Mouse (Mus musculus): Measurements from ENCODE around the gene Cdc42bpb.

Cdc42bpb gene

DNA sequence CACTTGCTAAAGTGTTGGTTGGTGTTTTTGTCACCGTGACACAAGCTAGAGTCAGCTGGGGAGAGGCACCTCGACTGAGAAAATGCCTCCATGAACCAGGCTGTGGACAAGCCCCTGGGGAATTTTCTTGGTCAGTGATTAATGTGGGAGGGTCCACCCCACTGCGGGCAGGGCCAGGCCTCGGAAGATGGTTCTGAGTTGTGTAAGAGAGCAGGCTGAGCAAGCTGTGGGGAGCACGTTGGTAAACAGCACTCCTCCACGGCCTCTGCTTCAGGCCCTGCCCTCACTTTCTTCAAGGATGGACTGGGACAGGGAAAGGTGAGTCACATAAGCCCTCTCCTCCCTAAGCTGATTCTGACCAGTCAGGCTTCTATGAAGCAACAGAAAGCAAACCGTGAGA, 36.8 kb downstream of the Cdc42bpb start:
- DNase-seq (ENCODE audit: low spot score) = no peak

DNA sequence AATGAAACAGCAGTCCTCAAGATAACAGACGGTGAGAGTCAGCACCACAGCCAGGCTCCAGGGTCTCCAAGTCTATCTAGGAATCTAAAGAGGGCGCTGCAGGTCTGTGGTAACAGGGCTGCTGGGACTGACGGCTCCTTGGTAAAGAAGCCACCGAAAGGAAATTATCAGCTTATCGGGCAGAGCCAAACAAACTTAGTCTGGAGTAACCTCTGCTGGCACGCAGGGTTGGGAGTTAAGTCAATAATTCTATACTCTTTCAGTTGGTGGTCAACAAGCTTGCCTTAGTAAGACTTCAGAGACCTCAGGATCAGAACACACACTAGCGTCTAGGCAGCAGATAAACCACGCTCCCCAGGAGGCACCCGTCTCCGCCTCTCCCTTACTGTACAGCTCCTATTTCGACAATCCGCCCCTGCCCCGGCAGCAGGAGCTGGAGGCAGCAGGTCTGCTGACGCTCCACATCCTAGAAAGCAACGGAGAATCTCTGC, 39.6 kb downstream of the Cdc42bpb start:
- DNase-seq (ENCODE audit: low spot score) = no peak

DNA sequence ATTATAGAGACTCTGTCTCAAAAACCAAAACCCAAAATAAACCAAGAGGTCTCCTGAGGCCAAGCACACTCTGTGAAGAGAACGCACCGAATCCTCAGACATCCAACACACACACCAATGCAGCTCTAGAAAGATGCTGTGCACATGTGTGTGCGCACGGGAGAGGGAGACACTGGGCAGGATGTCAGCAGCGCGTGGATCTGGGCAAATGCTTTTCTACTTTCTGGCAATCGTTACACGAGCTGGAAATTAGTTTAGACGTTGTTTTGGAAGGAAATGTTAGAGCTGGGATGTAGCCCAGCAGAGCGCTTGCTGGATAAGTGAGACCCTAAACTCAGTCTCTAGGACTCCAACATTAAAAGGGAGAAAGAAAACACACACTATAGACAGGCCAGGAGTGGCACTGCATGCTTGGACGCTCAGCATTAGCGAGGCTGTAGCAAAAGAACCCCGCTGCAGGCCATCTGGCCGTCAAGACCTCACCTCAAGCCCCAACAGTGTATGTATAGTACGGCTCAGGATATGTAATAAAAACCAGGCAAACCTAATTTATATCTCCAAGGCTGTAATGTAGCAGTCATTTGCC, 44.4 kb downstream of the Cdc42bpb start:
- no peak for DNase-seq (ENCODE audit: low spot score)

DNA sequence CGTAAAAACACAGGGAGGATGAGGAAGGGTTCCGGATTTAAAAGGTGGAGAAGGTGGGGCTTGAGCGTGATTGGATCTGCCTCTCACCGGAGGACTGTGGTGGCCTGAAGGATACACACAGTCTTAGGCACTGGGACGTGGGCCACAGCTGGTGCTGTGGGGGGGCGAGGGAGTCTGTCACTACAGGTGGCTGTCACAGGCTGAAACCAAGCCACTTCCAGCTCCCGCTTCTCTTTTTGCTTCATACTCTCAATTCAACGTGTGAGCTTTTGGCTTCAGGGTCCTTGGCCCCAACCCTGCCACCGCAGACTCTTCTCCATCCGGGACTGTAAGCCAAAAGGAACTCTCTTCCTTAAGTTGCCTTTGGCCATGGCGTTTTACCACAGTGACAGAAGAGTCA, 45.1 kb downstream of the Cdc42bpb start:
- no peak for DNase-seq (ENCODE audit: low spot score)

DNA sequence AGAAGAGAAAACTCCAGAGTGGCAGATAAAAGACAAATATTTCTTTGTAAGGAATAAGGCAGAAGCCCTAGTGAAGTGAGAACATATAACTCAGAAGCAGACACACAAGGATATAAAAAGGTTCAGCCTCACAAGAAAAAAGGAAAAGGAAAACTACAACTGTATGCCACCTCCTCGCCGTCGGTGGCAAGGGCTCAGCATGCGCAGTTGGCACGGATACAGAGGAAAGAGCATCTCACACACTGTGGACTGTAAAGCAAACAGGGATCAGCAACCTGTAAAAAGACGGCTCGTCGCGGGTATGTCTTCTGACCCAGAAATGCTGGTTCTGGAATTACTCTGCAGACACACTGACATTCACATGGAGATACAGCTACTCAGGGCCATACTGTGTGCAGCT, 45.9 kb downstream of the Cdc42bpb start:
- DNase-seq (ENCODE audit: low spot score) = no peak

DNA sequence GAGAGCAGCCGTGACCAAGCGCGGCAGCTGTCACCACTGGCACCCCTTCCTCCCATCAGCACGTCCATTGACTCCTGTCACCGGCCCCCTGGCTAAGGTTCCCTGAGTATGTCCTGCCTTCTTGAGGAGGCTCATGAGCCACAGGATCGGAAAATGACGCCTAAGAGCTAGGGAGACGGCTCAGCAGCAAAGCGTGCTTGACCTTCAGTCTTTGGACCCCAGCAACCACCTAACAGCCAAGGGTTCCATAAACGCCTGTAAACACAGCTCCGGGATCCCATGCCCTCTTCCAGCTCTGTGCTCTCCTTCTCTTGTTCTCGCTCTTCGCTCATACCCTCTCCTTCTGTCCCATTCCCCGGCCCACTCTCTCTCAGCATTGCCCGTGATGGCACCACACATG, 48.2 kb downstream of the Cdc42bpb start:
- DNase-seq (ENCODE audit: low spot score) = no peak

DNA sequence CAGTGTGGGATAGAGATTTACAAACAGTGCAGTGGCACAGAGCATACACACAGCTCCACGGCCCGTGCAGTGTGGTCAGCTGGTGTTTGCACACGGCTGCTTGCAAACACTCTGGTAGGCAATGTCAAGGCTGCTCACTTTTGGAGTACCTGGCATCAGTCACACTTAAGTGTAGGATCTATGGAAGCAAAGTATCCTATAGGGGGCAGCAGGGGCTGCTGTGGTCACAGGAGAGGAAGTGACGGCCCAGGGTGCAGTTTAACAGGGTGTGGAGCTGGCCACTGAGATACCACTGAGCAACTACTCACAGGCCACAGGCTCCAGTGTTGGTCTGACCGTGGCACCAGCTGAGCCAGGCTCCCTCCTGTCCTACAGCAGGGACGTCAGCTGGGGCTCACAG, 49.2 kb downstream of the Cdc42bpb start:
- no peak for DNase-seq (ENCODE audit: low spot score)

DNA sequence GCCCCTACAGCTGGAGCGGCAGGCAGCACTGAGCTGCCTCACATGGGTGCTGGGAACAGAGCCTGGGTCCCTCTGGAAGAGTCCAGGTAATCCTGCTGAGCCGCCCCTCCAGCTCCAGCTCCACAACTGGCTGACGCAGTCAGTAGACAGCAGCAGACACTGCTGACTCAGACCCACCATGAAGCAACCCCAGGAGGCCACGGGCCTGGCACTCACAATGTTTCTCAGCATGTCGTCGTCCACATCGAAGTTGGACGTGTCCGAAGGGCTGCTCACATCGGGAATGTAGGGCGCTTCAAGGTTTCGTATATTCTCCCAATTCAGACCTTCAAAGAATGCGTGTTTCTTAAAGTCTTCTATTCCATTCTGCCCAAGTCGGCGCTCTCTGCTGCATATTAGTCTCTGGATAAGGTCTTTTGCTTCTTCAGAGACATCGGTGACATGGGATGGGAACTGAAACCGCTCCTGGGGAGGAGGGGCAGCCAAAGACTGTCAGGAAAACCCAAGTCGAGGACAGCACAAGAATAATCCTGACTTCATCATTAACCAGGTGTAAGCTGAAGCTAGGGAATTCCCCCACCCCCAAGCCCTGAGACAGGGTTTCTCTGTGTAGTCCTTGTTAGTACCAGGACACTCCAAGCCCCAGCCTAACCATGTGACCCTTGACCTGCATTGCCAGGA, 51.6 kb downstream of the Cdc42bpb start:
- DNase-seq (ENCODE audit: low spot score) = no peak

DNA sequence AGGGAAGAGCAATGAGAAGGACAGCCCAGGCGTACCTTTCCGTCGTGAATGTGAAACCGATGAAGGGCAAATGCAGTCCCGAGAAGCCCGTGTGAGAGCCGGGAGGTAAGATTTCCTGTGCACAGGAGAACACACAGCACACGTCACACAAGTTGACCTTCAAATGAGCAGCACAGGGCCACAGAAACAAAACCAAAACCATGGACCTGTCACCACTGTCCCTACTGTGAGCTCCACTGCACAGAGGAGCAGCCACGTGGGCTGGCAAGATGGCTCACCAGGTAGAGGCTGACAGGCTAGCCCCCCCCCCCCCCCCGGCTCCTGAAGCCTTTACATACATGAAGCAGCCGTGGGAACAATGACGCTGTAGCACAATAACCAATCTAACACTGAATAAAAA, 52.6 kb downstream of the Cdc42bpb start:
- DNase-seq (ENCODE audit: low spot score) = no peak

DNA sequence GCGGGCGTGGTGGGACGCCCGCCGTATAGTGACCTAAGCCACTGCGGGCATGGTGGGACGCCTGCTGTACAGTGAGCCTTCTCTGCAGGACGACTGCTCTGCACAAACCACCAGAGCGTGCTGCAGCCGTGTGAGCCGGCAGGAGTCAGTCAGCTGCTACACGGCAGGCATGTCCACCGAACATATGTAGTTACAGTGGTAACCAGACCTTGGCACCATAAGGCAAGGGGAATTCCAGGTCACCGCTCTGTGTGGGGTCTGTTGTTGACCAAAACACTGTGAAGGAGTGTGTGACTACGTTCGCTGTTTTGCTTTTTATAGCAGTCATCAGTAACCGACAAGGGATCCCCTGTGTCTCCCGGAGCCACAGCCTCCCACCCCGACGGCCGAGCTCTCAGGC, 53.0 kb downstream of the Cdc42bpb start:
- no peak for DNase-seq (ENCODE audit: low spot score)

DNA sequence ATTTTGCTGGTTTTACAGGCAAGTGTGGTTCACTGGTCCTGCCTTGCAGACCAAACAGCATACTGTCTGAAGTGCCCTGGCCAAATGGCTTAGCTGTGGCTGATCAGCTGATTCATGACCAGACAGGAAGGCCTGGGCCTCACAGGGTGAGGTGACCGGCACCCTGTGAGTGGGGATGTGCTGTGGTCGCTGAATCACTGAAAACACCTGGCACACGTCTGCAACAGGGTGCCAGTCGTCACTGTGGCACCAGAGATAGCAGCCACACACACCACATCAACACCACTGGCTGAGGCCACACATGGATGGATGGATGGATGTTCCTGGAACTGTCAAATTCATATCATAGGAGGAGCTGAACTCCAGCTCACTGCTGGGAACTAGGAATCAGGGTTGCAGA, 54.1 kb downstream of the Cdc42bpb start:
- DNase-seq (ENCODE audit: low spot score) = no peak

DNA sequence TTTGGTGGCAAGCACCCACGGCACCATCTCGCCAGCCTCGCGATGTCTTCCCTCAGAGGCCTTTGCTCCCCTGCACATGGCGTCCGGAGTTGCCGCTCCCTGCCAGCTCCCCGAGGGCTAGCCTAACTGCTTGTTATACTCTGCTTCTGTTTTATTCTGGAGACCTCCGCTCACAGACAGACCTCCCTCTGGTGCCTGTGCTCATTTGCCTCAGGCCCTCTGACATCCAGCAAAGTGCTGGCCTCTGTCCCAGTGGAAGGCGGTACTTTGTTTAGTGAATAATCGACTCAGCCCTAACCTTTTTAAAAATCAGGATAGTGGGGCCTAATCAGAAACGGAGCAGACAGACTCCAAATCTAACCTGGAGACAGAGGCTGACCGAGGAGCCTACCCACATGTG, 55.7 kb downstream of the Cdc42bpb start:
- no peak for DNase-seq (ENCODE audit: low spot score)

DNA sequence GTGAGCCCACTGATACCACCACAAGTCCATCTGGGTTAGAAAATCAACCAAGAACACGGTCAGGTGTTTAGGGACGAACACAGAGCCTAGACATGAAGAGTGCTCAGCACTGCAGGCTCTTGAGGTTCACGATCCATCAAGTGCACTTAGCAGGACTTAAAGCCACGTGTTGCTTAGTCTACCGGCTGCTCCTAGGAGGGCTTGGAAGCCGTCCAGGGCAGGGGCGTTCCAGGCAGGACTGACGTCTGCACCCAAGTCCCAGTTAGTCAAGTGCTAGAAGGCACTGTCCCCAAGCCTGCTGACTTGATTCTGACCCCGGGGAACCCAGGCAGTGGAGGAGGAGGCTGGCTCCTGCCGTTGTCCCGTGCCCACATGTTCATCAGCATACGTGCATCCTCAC, 57.0 kb downstream of the Cdc42bpb start:
- DNase-seq (ENCODE audit: low spot score) = no peak

DNA sequence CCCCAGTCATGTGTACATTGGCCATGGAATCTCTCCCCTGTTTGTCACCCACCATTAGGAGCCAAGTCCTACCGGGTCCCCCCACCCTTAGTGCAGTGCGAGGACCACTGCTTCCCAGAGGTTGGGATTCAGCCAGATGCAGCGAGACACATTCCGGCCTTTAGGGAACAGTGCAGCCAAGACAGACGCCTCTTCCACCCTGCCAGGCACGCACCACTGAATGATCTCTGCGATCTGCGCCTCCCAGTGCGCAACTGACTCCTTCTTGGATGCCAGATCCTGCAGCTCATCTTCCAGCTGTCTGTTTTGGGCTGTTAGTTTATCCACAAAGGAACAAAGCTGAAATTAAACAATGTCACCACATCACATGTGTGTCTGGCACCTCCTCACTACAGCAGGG, 59.8 kb downstream of the Cdc42bpb start:
- DNase-seq (ENCODE audit: low spot score) = no peak

DNA sequence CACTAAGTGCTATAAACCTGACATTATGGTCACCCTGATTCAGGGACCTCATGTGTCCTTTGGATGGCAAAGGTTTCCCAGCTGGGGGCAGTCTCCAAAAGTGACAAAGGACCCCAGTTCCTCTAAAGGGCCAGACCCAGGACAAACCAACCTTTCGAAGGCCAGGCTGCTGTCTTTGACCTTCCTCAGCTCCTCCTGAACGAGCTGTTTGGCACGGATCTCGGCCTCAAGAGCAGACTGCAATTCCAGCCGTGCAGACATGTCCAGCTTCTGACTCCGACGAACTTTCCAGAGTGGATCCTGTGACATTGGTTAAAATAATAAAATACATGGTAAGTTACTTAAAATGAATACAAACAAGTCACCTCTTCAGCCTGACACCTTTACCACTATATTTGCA, 63.2 kb downstream of the Cdc42bpb start:
- no peak for DNase-seq (ENCODE audit: low spot score)

DNA sequence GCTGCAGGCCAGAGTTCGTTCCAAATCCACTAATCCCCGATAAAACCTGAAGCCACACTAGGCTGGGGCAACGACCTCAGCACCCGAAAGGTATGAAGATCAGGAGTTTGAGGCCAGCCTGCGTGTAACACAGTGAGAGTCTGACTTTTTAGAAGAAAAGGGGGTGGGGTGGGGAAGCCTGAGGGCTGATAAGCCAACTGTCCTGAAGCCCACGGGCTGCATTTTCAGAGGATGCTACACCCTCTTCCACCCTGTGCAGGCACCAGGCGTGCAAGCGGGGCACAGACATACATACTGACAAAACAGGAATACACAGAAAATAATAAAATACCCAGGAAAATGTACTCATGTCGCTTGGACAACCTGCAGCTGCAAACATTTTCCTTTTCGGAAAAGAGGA, 65.7 kb downstream of the Cdc42bpb start:
- no peak for DNase-seq (ENCODE audit: low spot score)

DNA sequence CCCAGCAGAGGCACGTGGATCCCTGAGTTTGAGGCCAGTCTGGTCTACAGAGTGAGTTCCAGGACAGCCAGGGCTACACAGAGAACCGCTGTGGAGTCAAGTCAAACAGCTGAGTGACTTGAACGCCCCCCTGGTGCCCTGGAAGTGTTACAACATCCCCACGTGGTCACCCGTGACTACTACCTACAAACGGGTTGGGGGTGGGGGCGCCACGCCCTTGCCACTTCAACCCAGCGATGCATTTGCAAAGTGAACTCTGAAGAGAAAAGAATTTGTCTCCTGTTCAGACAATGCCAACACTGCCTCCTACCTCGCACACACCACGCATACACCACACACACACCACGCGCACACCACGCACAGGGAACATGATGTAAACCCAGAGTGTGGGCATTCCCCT, 67.6 kb downstream of the Cdc42bpb start:
- DNase-seq (ENCODE audit: low spot score) = no peak

DNA sequence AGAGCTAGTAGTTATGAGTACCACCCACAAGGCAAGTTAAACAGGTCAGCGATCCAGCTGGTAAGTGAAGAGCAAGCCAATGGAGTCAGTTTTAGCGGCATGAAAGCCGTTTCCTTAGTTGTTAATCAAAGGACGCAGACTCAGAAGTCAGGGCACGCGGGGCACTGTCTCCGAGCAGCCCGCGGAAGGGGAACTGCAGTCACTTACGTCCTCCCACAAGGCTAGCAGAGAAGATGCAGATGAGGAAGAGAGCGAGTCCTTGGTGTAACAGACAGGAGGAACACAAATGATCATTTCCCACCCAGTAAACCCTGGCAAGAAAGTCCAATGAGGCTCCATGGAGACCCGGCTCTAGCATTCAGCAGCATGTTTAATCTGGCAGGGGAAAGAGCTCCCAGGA, 68.3 kb downstream of the Cdc42bpb start:
- DNase-seq (ENCODE audit: low spot score) = no peak

DNA sequence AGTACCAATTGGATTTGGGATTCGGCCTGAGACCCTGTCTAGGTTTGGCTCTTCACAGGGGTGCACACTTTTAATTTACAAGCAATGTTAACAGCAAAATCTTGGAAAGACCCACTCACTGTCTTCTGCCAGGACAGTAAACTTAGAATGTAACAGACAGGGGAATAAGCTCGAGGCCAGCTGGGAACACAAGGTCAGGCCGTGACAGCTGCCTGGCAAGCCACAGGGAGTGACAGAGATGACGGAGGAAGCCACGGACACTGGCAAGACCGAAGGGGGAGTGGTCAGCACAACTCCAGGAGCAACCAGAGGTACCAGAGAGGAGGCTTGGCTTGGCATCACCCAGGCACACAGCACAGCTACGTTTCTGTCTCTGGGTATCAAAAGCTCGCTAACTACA, 70.7 kb downstream of the Cdc42bpb start:
- DNase-seq (ENCODE audit: low spot score) = no peak

DNA sequence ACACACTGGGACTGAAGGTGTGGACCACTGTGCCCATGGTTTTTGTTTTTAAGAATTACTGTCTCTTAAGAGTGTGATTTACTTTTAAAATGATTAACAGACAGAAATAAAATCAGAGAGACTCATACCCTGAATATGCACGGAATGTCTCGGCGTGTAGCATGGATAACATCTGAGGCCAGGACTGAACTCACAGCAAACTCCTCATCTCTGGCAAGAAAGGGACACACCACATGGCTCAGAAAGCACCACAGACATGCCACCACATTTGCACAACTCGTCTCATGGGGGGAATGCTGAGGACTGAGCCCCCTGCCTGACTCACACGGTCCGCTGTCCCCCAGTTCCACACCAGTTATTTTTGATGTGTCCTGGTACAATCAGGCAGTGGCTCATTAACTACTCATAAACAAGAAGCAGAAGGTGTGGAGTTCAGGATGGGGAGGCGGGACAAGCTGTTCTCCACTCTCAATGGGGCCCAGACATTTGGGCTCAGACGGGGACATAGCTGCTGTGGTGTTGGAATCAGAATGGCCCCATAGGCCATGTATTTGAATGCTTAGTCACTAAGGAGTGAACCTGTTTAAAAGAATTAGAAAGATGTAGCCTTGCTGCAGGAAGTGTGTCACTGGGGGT, 73.7 kb downstream of the Cdc42bpb start:
- DNase-seq (ENCODE audit: low spot score) = no peak

DNA sequence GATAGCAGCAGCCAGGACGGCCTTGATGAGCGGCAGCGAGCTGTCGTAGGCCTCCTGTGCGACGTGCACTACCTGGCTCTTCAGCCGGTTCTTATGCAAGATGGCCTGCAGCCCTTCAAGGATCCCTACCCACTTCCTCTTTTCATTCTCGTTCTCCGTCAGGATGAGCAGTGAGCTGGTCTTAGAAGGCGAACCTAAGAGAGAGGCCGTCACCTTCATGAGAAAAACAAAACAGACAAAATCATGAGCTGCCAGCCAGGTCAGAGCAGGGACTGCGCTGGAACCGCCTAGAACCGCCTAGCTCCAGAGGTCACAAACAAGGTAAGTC, 75.5 kb downstream of the Cdc42bpb start:
- no peak for DNase-seq (ENCODE audit: low spot score)

DNA sequence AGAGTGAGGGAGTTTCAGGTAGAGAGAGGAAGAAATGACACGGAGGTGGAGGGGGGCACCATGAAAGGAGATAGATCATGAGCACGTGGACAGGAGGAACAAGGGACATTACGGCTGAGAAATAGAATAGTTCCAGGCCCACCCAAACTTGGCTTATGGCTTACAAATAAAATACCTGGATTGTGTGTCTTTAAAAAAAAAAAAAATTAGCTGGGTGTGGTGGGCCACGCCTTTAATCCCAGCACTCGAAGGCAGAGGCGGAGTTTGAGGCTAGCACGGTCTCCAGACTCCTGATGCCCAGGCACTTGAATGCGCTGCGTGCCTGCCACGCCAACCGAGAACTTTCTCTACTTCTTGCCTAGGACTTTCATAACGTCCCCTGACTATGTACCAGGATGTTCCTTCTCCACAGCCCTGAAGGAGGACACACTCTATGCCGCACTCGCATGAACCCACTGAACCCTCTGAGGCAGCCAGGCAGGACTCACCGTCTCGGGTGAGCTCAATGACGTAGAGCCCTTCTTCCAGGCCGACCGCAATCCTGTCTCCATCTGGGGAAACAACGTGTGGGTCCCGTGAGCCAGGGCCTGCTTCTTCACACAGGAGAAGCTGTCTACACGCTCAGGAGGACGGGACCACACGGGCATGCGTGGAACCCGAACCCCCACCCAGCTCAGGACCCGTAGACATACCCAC, 76.0 kb downstream of the Cdc42bpb start:
- DNase-seq (ENCODE audit: low spot score) = no peak

DNA sequence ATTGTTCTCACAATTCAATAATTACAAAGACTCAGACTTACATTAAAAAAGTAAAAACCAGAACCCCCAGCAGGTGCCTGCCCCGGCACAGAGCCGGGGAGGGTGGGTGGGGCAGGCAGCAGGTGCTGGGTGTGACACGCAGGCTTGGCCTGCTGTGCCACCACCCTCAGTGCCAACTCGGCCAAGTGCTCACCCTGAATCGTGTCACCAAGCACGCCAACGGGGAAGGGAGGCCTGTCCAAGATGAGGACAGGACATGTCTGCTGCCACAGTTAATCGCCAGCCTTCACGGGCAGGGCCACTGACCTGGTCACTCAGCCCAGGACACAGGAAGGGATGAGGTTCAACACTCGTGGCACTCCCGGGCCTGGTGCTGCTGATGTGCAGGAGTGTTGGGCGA, 84.5 kb downstream of the Cdc42bpb start:
- DNase-seq (ENCODE audit: low spot score) = no peak

Measured in urinary bladder, postnatal 25 days (tissue).